Mouse (Mus musculus) MEL (cell line): ENCODE measurements around the gene Ndufaf2. TPM values are rescaled to one million over a fixed set of nuclear protein-coding genes. Genes with fewer than 3 reads are reported as not detected.

Source experiments
- DNase-seq: peaks from one replicate; pipeline ENCODE4 v3.0.0; 2011; ENCODE audit warnings: low read depth, low spot score
- H3K27ac ChIP-seq: 2 replicates; pipeline ENCODE4 v1.5.1; 2012; ENCODE audit warnings: low read depth, mild to moderate bottlenecking, control low read depth, low read length, moderate library complexity; ENCODE audit not compliant: control insufficient read depth
- H3K27me3 ChIP-seq, 2 experiments: fragments of 150-350 bp in 1 of 2; sonication (generic) in 1 of 2; 2 replicates each; pipeline ENCODE4 v1.6.1; 2012; ENCODE audit warnings: low read length in 2 of 2, mild to moderate bottlenecking in 2 of 2, improper control_type of control experiment in 1 of 2, moderate library complexity in 1 of 2; ENCODE audit not compliant: insufficient read depth in 2 of 2, control insufficient read depth in 1 of 2
- H3K36me3 ChIP-seq, 2 experiments: 2 replicates each; pipeline ENCODE4 v1.6.1; 2012 to 2014; ENCODE audit warnings: low read length in 2 of 2, improper control_type of control experiment in 1 of 2, inconsistent platforms in 1 of 2, mild to moderate bottlenecking in 1 of 2; ENCODE audit not compliant: insufficient read depth in 2 of 2, control insufficient read depth in 1 of 2
- H3K4me1 ChIP-seq, 2 experiments: fragments of 150-350 bp in 1 of 2; sonication (generic) in 1 of 2; 2 replicates each; pipeline ENCODE4 v1.6.1; 2012; ENCODE audit warnings: low read length in 2 of 2, improper control_type of control experiment in 1 of 2, mild to moderate bottlenecking in 1 of 2; ENCODE audit not compliant: insufficient read depth in 2 of 2, control insufficient read depth in 1 of 2
- H3K4me3 ChIP-seq, 2 experiments: fragments of 150-350 bp in 1 of 2; sonication (generic) in 1 of 2; 2 replicates each; pipeline ENCODE4 v1.5.1; 2012; ENCODE audit warnings: low read depth in 2 of 2, low read length in 2 of 2, mild to moderate bottlenecking in 2 of 2, moderate library complexity in 2 of 2, control low read depth in 1 of 2, improper control_type of control experiment in 1 of 2; ENCODE audit not compliant: control insufficient read depth in 1 of 2, insufficient read depth in 1 of 2
- H3K79me2 ChIP-seq: 2 replicates; pipeline ENCODE4 v1.6.1; 2012; ENCODE audit warnings: mild to moderate bottlenecking, low read length, moderate library complexity; ENCODE audit not compliant: control insufficient read depth, poor library complexity, insufficient read depth
- H3K9ac ChIP-seq: 2 replicates; pipeline ENCODE4 v1.6.1; 2012; ENCODE audit warnings: low read depth, mild to moderate bottlenecking, control low read depth, low read length, moderate library complexity; ENCODE audit not compliant: control insufficient read depth, poor library complexity, severe bottlenecking
- H3K9me3 ChIP-seq: fragments of 150-350 bp; sonication (generic); replicated peaks from 2 replicates; pipeline ENCODE4 v1.6.1; 2012; ENCODE audit warnings: mild to moderate bottlenecking, low read length, improper control_type of control experiment, moderate library complexity; ENCODE audit not compliant: insufficient read depth
- BHLHE40 ChIP-seq: IDR thresholded peaks from 2 replicates; pipeline ENCODE4 v1.6.1; 2012; ENCODE audit warnings: low read depth, mild to moderate bottlenecking, inconsistent platforms, low read length, improper control_type of control experiment, borderline replicate concordance
- CHD1 ChIP-seq: IDR thresholded peaks from 2 replicates; pipeline ENCODE4 v1.6.1; 2012; ENCODE audit warnings: low read depth, mild to moderate bottlenecking, inconsistent platforms, low read length, improper control_type of control experiment
- CHD2 ChIP-seq: IDR thresholded peaks from 2 replicates; pipeline ENCODE4 v1.6.1; 2011; ENCODE audit warnings: low read length, improper control_type of control experiment
- CTCF ChIP-seq, 3 experiments: IDR thresholded peaks in 2 of 3; conservative IDR thresholded peaks in 1 of 3; 2 replicates each; pipeline ENCODE4 v1.5.1; 2011 to 2012; ENCODE audit warnings: low read length in 3 of 3, low read depth in 2 of 3, mild to moderate bottlenecking in 2 of 3, improper control_type of control experiment in 1 of 3, inconsistent platforms in 1 of 3, mixed read lengths in 1 of 3, moderate library complexity in 1 of 3; ENCODE audit not compliant: control insufficient read depth in 1 of 3, insufficient read depth in 1 of 3, poor library complexity in 1 of 3, severe bottlenecking in 1 of 3
- E2F4 ChIP-seq: IDR thresholded peaks from 2 replicates; pipeline ENCODE4 v1.6.1; 2011; ENCODE audit warnings: low read depth, low read length, improper control_type of control experiment, borderline replicate concordance
- ELF1 ChIP-seq: IDR thresholded peaks from 2 replicates; pipeline ENCODE4 v1.6.1; 2014; ENCODE audit warnings: low read depth, mild to moderate bottlenecking, inconsistent platforms, low read length, improper control_type of control experiment, moderate library complexity
- EP300 ChIP-seq, 2 experiments: IDR thresholded peaks; 2 replicates each; pipeline ENCODE4 v1.6.1; 2011; ENCODE audit warnings: improper control_type of control experiment in 2 of 2, low read length in 2 of 2, low read depth in 1 of 2, mild to moderate bottlenecking in 1 of 2
- GABPA ChIP-seq: IDR thresholded peaks from 2 replicates; pipeline ENCODE4 v1.6.1; 2012; ENCODE audit warnings: low read depth, mild to moderate bottlenecking, inconsistent platforms, low read length, improper control_type of control experiment, moderate library complexity
- GATA1 ChIP-seq: IDR thresholded peaks from 2 replicates; pipeline ENCODE4 v1.6.1; 2011; ENCODE audit warnings: low read depth, low read length, improper control_type of control experiment
- HCFC1 ChIP-seq: IDR thresholded peaks from 2 replicates; pipeline ENCODE4 v1.6.1; 2012; ENCODE audit warnings: low read depth, mild to moderate bottlenecking, inconsistent platforms, low read length, improper control_type of control experiment, moderate library complexity
- JUND ChIP-seq: IDR thresholded peaks from 2 replicates; pipeline ENCODE4 v1.6.1; 2011; ENCODE audit warnings: low read depth, mild to moderate bottlenecking, improper control_type of control experiment, low read length
- KAT2A ChIP-seq: conservative IDR thresholded peaks from 2 replicates; pipeline ENCODE4 v1.6.1; 2012; ENCODE audit warnings: low read depth, low read length, improper control_type of control experiment, inconsistent platforms
- MAX ChIP-seq: IDR thresholded peaks from 2 replicates; pipeline ENCODE4 v1.6.1; 2011; ENCODE audit warnings: low read length, improper control_type of control experiment
- MAZ ChIP-seq: IDR thresholded peaks from 2 replicates; pipeline ENCODE4 v1.6.1; 2012; ENCODE audit warnings: low read depth, mild to moderate bottlenecking, inconsistent platforms, low read length, improper control_type of control experiment
- MEF2A ChIP-seq: IDR thresholded peaks from 2 replicates; pipeline ENCODE4 v1.6.1; 2014; ENCODE audit warnings: low read depth, mild to moderate bottlenecking, inconsistent platforms, low read length, improper control_type of control experiment; ENCODE audit not compliant: poor library complexity, insufficient replicate concordance, severe bottlenecking; ENCODE audit errors: extremely low read depth
- MXI1 ChIP-seq: IDR thresholded peaks from 2 replicates; pipeline ENCODE4 v1.6.1; 2011; ENCODE audit warnings: mild to moderate bottlenecking, low read depth, low read length, improper control_type of control experiment
- MYB ChIP-seq: IDR thresholded peaks from 2 replicates; pipeline ENCODE4 v1.6.1; 2011; ENCODE audit warnings: mild to moderate bottlenecking, low read depth, low read length, improper control_type of control experiment
- MYC ChIP-seq: IDR thresholded peaks from 2 replicates; pipeline ENCODE4 v1.6.1; 2011; ENCODE audit warnings: low read depth, mild to moderate bottlenecking, low read length, improper control_type of control experiment, moderate library complexity
- NELFE ChIP-seq: IDR thresholded peaks from 2 replicates; pipeline ENCODE4 v1.6.1; 2011; ENCODE audit warnings: low read depth, low read length, improper control_type of control experiment
- POLR2A ChIP-seq, 2 experiments: IDR thresholded peaks; 2 replicates each; pipeline ENCODE4 v1.6.1; 2011 to 2012; ENCODE audit warnings: low read length in 2 of 2, mild to moderate bottlenecking in 2 of 2, control low read depth in 1 of 2, improper control_type of control experiment in 1 of 2, low read depth in 1 of 2, moderate library complexity in 1 of 2; ENCODE audit not compliant: control insufficient read depth in 1 of 2, insufficient read depth in 1 of 2, poor library complexity in 1 of 2
- POLR2AphosphoS2 ChIP-seq: IDR thresholded peaks from 2 replicates; pipeline ENCODE4 v1.6.1; 2011; ENCODE audit warnings: low read length, improper control_type of control experiment
- POLR2AphosphoS5 ChIP-seq: IDR thresholded peaks from 2 replicates; pipeline ENCODE4 v1.6.1; 2012; ENCODE audit warnings: low read depth, borderline replicate concordance, mild to moderate bottlenecking, inconsistent platforms, low read length, moderate library complexity, mixed read lengths
- RAD21 ChIP-seq: IDR thresholded peaks from 2 replicates; pipeline ENCODE4 v1.6.1; 2011; ENCODE audit warnings: mild to moderate bottlenecking, low read depth, low read length, improper control_type of control experiment
- RCOR1 ChIP-seq: IDR thresholded peaks from 2 replicates; pipeline ENCODE4 v1.6.1; 2012; ENCODE audit warnings: low read depth, mild to moderate bottlenecking, inconsistent platforms, low read length, improper control_type of control experiment
- SIN3A ChIP-seq: IDR thresholded peaks from 2 replicates; pipeline ENCODE4 v1.6.1; 2012; ENCODE audit warnings: low read length, improper control_type of control experiment, inconsistent platforms
- TAL1 ChIP-seq: IDR thresholded peaks from 2 replicates; pipeline ENCODE4 v1.6.1; 2012; ENCODE audit warnings: mild to moderate bottlenecking, inconsistent platforms, low read length, moderate library complexity, mixed read lengths
- TBP ChIP-seq: IDR thresholded peaks from 2 replicates; pipeline ENCODE4 v1.8.0; 2011; ENCODE audit warnings: low read depth, low read length, improper control_type of control experiment
- TCF12 ChIP-seq: IDR thresholded peaks from 2 replicates; pipeline ENCODE4 v1.6.1; 2014; ENCODE audit warnings: low read depth, mild to moderate bottlenecking, inconsistent platforms, low read length, improper control_type of control experiment, moderate library complexity
- UBTF ChIP-seq: IDR thresholded peaks from 2 replicates; pipeline ENCODE4 v1.6.1; 2012; ENCODE audit warnings: low read depth, mild to moderate bottlenecking, inconsistent platforms, low read length, improper control_type of control experiment, moderate library complexity, borderline replicate concordance; ENCODE audit not compliant: insufficient read depth
- USF2 ChIP-seq, 2 experiments: IDR thresholded peaks; 2 replicates each; pipeline ENCODE4 v1.6.1; 2011 to 2012; ENCODE audit warnings: improper control_type of control experiment in 2 of 2, low read length in 2 of 2, borderline replicate concordance in 1 of 2, inconsistent platforms in 1 of 2, low read depth in 1 of 2, mild to moderate bottlenecking in 1 of 2; ENCODE audit not compliant: insufficient read depth in 1 of 2
- ZC3H11A ChIP-seq: IDR thresholded peaks from 2 replicates; pipeline ENCODE4 v1.6.1; 2012; ENCODE audit warnings: low read depth, mild to moderate bottlenecking, inconsistent platforms, low read length, improper control_type of control experiment
- ZMIZ1 ChIP-seq: IDR thresholded peaks from 2 replicates; pipeline ENCODE4 v1.6.1; 2012; ENCODE audit warnings: low read depth, mild to moderate bottlenecking, inconsistent platforms, low read length, improper control_type of control experiment, moderate library complexity
- ZNF384 ChIP-seq: IDR thresholded peaks from 2 replicates; pipeline ENCODE4 v1.6.1; 2012; ENCODE audit warnings: low read depth, mild to moderate bottlenecking, inconsistent platforms, low read length, improper control_type of control experiment
- polyA plus RNA-seq, 2 experiments: library from polyadenylated mRNA; stranded (reverse) in 1 of 2; unstranded in 1 of 2; fragments of >175 nt in 1 of 2; fragments of >200 nt in 1 of 2; gene quantifications; 2 replicates each; pipeline versions ENCODE4 v1.2.1 to v1.2.4; 2012; ENCODE audit warnings: low replicate concordance in 2 of 2, low read depth in 1 of 2; ENCODE audit not compliant: insufficient read length in 2 of 2, insufficient read depth in 1 of 2, missing spikeins in 1 of 2
- total RNA-seq: library from RNA; depleted of rRNA; stranded (reverse); fragments of 300-350 nt; gene quantifications from 2 replicates; pipeline ENCODE4 v1.2.3, GENCODE M21; 2012

Gene Ndufaf2
- total and polyA plus RNA-seq, 3 experiments, result 50.9 to 76.0 TPM; not detected in 1

DNA sequence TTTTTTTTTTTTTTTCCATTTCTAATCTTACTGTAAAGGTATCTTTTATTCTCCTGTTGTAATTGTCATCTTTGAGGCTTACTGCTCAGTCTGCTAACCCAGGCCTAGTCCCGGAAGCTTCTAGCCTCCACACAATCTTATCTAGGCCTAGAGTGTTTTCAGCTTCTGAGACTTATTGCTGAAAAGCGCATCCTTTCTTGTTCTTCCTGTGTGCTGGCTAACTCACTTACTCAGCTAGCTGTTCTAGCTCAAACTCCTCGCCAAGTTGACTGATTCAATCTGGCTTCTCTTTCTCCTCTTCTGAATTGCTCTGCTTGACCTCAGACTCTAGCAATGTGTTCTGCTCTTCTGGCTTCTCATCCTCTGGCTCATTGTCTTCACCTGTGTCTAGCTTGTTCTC, 112.8 kb downstream of the Ndufaf2 start (continued):
- TF ChIP-seq UBTF (no peak), RCOR1 (peak; percentile 50; the same call in 1 of the 2 replicates), GATA1 (peak; percentile 75), ZC3H11A (no peak), MYB (no peak)

- Histone ChIP-seq H3K9me3 (no peaks in the 10 kb centered on the region), H3K36me3 (peaks cover 5 to 62% of the 10 kb centered on the region in 2 experiments; a peak in 3 of 4 replicates), H3K79me2 (peaks cover 24% of the 10 kb centered on the region), H3K4me3 (peak within 1 kb of the TSS; percentile 87 to 97), H3K4me1 (peaks cover 25 to 44% of the 10 kb centered on the region in 2 experiments), H3K27me3 (no peaks in the 10 kb centered on the region), H3K27ac (peak within 1 kb of the TSS; percentile 69), H3K9ac (peak within 1 kb of the TSS; percentile 94)
- peak; percentile 95 for DNase-seq
- TF ChIP-seq UBTF (no peak), MAX (no peak), TCF12 (peak; percentile 62), TAL1 (no peak), GATA1 (no peak), ELF1 (peak; percentile 97), POLR2AphosphoS2 (peak; percentile 93), BHLHE40 (no peak), POLR2AphosphoS5 (no peak), ZNF384 (0 out of 2 replicates have a peak, but pooled peaks have one; percentile 18), MAZ (peak; percentile 99), E2F4 (0 out of 2 replicates have a peak, but pooled peaks have one; percentile 15), CHD1 (peak; percentile 55; the same call in 1 of the 2 replicates), POLR2A (IDR thresholded peaks at IDR 0.05; ENCODE audit: control insufficient read depth in 1 of 2, insufficient read depth in 1 of 2, low read depth in 1 of 2, low read length in 2 of 2, poor library complexity in 1 of 2) (peak; percentile 90 to 92), TBP (no peak), MXI1 (peak; percentile 55), GABPA (peak; percentile 5; the same call in 1 of the 2 replicates), RAD21 (no peak), MYB (no peak), RCOR1 (0 out of 2 replicates have a peak, but pooled peaks have one; percentile 2), CTCF (IDR thresholded peaks at IDR 0.05 in 2 of 3, conservative IDR thresholded peaks at IDR 0.05 in 1 of 3; ENCODE audit: control insufficient read depth in 1 of 3, insufficient read depth in 1 of 3, low read depth in 2 of 3, low read length in 3 of 3, poor library complexity in 1 of 3, severe bottlenecking in 1 of 3) (0 out of 6 replicates have a peak, but pooled peaks of 1 of the 3 experiments have one; percentile 0), ZMIZ1 (peak; percentile 81), JUND (no peak), CHD2 (no peak), KAT2A (no peak; the same call in 1 of the 2 replicates), MYC (peak; percentile 15), MEF2A (no peak), HCFC1 (peak; percentile 84), NELFE (peak; percentile 91), USF2 (IDR thresholded peaks at IDR 0.05; ENCODE audit: borderline replicate concordance in 1 of 2, insufficient read depth in 1 of 2, low read depth in 1 of 2, low read length in 2 of 2) (no peak), SIN3A (peak; percentile 76; the same call in 1 of the 2 replicates), EP300 (IDR thresholded peaks at IDR 0.05; ENCODE audit: low read depth in 1 of 2, low read length in 2 of 2) (peak in 1 of 2 experiments; percentile 34; a peak in 2 of 4 replicates)
These were observed 114.0 kb downstream of the Ndufaf2 start, which contains the start of gene Smim15 for GRCm38 (mm10) chr13:108044222-108044941. Gene Smim15, plus strand, starts transcription at chr13:108044446.
